Mouse (Mus musculus): ENCODE results near the gene Ppp1r9b.

Ppp1r9b gene

GRCm38 (mm10) chr11:95044185-95044870 is 53.5 kb downstream of the Ppp1r9b start:
- DNase-seq (ENCODE audit: low spot score in 2 of 2): no peak

GRCm38 (mm10) chr11:95046980-95047680 is 56.3 kb downstream of the Ppp1r9b start:
- DNase-seq (ENCODE audit: low spot score in 2 of 2): peak in 1 of 2 experiments; percentile 64

GRCm38 (mm10) chr11:95053062-95053461 is 62.2 kb downstream of the Ppp1r9b start:
- DNase-seq (ENCODE audit: low spot score in 2 of 2): no peak
